Mouse (Mus musculus): ENCODE results near the gene Foxn3. TPM values are rescaled to one million over a fixed set of nuclear protein-coding genes. Genes with fewer than 3 reads are reported as not detected.

Gene Foxn3
- 100 to 1,000 TPM; 128 to 143 TPM for total RNA-seq (2021)

DNA sequence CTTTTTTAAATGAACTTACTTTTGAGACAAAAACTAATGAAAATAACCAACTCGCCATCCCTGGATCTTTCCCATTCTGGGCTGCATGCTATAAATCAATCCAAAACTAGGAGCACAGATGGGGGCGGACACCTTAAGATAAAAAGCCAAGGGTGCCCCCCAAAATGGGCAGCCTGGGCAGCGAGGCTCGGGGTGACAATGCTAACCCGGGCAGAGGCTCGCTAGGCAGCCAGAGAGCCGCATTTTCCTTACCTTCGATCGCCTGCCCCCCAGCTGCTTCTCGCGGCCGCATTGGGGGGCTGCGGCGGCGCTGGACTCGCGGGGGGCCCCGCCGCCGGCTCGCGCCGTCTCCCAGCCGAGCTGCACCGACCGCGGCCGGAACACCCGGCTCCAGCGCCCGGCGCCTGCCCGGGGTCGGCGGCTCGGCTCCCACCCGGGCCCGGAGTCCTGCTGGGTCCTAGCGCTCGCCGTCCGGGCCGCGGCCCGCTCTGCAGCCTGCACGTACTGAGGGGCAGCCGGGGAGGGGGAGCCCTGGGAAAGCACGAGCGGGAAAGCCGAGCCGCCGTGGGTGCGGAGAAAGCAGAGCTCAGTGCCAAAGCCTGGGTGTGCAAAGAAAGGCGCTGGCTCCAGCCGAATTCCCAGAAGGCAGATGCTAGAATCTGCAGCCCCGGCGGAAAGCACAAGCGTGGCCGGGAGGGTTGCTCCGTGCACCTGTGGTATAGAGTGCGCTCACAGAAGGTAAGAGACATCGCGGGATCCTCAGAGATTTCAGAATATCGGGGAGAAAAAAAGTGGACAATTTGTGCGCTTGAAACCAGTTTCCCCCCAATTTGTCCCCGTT is at the start of gene Foxn3:
Gene Foxn3, minus strand, starts transcription at position 364 of the 841 bp plus-strand sequence.
- peak; percentile 82 to 85 for DNase-seq
- intact Hi-C loops (cut with DNase I): loop anchor here (2.0 to 5.0 kb wide), 4 partner anchors 65 to 319 kb away; partner anchors contain the start of genes Efcab11 and Tdp1

DNA sequence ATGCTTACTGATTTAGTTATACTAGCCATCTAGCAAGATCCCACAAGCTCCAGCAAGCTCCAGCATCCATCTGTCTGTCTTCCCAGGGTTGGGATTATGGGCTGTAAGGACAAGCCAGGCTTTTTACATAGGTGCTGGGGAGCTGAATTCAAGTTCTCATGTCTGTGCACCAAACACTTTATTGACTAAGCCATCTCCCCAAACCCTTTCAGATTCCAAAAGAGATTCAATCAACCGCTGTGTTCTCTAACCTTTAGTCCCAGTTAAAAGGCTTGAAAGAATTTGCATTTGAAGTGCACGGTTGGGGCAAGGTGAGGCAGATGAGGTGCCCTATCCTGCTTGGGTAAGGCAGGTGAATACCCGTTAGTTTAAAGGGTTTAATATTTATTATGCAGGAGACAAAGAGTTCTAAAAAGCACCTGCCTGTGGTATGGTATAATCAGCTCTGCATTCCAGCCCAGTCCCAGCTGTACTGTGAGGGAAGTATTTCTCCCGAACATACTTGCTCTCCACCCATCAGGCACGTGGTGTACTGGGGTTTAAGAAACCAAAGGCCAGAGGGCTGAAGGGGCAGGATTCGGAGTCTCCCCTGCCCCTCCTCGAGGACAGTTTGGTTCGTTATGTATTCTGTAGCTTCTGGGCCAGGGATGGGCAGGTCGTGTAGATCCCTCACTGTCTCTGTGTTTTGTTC is 48.9 kb upstream of the Foxn3 start:
- intact Hi-C loops (cut with DNase I): loop anchor here (5.0 kb wide), 1 partner anchor 100 kb away; no protein-coding TSS in a partner anchor
- no peak for DNase-seq

DNA sequence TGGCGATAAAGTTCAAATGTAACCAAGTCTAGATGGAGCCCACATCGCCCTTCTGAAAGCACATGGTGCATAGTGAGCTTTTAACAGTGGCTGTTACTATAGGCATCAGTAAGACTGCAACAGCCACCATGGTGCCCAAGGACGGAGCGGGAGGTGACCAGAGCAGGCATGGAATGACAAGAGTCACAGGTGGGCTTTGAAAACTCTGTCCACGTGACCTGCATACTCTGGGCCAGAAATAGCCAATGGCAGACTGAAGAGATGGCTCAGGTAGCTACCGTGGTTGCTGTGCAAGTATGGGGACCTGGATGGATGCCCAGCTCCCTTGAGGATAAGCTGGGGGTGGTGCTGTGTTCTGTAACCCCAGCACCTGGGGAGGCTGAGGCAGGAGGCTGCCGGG is 47.5 kb upstream of the Foxn3 start:
- DNase-seq: no peak
- intact Hi-C loops (cut with DNase I): loop anchor here (5.0 kb wide), 1 partner anchor 101 kb away; no protein-coding TSS in a partner anchor

DNA sequence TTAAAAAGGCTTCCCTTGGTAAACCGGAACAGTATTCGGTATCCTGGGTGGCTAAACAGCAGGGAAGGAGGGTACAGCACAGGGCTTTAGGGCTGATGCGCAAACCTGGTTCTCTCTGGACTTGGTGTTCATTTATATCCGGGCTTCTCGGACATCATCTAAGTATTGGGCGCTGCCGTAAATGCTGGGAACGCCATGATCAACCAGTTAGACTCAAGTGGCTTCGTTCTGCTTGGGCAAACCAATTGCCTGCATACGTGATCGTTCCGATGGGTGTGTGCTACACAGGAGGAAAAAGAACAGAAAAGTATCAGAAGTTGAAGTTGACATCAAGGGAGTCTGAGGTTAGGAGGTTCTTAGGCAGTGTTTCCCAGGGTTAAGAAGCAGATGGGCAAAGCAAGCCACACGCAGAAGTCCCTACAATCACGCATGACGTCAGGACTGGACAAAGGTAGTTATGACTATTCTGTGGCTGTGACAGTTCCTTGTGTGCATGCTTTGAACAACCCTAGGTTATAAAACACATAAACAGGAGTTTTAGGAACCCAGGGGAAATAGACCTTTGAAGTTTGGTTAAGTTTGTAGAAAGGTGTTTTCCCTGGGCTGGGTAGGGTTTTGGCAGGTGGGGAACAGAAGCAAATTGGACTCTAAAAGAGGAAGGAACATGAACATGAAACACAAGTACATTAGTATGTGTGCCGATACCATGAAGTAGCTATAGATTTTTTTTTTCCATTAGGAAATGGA is 46.9 kb upstream of the Foxn3 start:
- no peak for DNase-seq
- intact Hi-C loops (cut with DNase I): loop anchor here (5.0 kb wide), 1 partner anchor 102 kb away; no protein-coding TSS in a partner anchor

DNA sequence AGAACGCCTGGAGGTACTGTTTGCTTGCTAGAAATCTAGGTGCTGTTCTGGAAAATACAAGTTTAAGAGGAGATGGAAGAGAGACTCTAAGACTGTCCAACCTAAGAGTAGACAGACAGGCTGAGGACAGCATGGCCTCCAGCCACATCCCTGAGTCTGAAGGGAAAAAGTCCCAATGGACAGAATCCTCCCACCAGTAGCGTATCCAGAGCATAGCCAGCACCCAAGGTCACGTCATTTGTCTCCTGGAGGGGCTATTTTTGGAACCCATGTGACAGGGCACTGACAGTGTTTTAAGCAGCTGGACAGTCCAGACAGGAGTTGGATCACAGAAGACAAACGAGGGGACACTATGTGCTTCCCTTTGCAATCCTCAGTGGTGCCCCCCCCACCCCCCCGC is 46.3 kb upstream of the Foxn3 start:
- intact Hi-C loops (cut with DNase I): loop anchor here (5.0 kb wide), 1 partner anchor 103 kb away; no protein-coding TSS in a partner anchor
- peak; percentile 72 to 82 for DNase-seq

DNA sequence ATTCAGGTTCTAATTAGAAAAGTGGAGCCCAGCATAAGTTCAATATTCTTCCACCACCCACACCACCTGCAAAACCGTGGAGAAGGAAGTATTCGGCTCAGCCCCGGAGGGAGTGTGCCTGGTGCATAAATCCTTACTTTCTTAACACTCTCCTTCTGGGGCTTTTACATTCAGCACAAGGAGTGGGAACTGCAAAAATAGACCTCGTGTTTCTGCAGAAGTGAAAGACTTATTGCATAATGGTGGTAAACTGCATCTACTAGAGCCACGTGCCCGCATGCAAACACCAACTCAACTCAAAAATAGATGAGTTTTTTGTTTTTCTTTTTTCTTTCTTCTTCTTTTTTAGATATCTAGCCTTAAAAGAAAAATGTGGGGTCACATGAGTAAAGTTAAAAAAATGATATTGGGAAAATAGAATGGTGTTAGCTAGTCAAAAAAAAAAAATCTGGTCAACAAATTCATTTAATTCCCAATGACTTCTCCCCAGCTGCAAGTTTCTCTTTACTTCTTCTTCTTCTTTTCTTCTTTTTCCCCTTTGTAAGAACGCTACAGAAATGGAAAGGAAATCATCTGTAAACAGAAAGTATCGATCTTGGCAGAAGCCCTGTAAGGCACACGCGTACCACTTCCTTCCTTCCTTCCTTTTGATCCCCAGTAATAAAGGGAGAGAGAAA is 45.0 kb upstream of the Foxn3 start:
- intact Hi-C loops (cut with DNase I): no loop called here
- no peak for DNase-seq

DNA sequence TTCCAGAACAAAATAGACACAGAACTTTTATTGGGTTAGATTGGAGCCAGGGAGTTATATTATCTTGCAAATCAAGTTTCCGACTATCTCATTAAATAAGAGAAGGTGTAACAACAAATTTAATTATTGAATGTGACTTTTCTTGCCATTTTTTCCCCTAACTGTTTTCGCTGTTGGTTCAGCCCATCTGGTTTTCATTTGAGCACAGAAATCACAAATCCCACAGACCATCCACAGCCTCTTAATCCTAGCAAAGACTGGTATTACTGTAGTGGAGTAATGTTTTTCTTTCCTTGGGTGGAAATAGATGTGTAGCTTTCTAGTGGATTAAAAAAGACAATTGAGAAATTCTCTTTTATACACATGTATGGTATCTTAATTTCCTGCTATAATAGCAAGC is 40.0 kb upstream of the Foxn3 start:
- no peak for DNase-seq
- intact Hi-C loops (cut with DNase I): no loop called here

DNA sequence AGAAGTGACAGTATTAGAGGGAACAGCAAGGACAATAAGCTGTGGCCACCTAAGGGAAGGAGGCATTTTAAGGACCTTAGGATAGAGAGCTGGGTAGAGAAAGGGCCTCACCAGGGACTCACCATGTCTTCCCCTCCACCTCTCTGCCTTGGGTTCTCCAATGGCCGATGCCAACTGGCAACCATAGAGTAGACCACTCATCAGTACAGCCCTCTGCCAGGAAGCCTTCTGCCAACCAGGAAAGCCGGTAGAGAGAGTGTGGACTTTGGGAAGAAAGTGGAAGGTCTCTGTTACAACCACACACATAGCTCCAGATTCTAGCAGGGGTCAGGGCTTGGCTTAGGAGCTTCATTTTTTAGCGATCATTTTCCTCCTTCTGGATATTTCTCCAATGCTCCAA is 38.5 kb upstream of the Foxn3 start:
- DNase-seq: no peak
- intact Hi-C loops (cut with DNase I): no loop called here

DNA sequence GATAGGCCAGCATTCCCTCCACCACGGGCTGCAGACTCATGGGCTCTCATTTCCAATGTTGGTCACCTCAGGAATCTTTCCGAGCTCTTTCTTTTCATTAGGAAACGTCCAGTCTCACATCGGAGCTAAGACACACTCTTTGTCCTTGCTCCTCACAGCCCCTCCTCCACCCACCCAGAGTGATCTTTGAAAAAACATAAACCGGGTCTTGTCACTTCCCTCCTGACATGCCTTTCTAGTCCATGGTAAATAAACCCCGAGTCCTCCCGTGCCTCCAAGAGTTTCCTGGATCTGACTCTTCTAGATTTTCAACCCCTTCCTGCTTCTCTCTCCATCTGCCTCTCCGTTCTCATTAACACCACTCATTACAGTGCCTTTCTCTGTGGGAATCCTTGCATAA is 38.0 kb upstream of the Foxn3 start:
- intact Hi-C loops (cut with DNase I): no loop called here

DNA sequence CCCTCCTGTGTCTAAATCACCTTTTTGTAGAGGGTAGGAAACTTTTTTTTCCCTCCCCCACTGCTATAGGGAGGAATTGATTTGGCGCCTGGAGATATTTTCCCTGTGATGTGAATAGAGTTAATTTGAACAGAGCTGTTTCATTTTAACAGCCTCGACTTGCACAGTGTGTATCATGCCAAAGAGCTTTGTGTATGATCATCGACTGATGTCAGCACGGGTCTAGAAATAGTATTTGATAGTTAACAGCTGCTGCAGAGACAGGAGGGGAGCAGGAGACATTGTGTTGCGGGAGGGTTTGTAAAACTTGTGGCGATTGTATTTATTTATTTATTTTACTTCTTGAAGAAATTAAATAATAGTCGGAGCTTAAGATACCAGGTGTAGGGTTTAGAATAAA is 36.2 kb upstream of the Foxn3 start:
- DNase-seq: no peak
- intact Hi-C loops (cut with DNase I): no loop called here

More for the DNA sequence above, 38.0 kb upstream of the Foxn3 start:
- no peak for DNase-seq

DNA sequence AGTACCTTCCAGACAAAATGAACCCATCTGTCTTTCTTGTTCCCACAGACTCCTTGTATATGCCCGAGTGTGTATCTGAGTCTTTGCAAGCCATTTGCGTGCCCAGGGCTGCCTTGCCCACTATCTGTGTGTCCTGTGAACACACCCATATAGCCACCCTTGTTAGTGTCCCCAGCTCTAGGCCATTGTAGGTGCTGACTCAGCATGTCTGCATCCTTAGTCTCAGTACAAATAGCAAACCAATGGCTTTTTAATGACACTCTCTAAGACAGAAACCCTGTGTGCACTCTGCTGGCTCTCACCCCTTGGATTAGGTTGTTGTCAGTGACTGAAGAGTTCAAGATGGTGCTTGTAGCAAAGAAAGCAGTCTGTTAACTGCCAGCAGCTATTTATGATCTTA is 33.0 kb upstream of the Foxn3 start:
- DNase-seq: no peak
- intact Hi-C loops (cut with DNase I): no loop called here

DNA sequence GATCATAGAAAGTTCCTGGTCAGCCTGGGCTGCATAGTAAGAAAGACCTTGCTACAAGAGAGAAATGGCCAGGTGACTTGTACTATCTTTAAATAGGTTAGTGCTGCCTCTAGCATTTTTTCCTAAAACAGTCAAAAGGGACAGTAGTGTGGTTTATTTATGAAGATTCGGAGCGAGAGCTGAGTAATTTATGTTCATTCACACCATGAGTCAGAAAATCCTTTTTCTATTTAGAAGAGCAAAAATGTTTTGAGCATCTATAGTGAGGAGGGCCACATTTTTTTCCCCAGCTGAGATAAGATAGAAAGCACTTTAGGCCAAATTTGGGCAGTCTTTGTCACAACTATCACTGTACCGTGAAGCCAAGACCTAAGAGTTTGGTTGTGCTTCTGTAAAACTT is 24.0 kb upstream of the Foxn3 start:
- intact Hi-C loops (cut with DNase I): no loop called here
- no peak for DNase-seq

DNA sequence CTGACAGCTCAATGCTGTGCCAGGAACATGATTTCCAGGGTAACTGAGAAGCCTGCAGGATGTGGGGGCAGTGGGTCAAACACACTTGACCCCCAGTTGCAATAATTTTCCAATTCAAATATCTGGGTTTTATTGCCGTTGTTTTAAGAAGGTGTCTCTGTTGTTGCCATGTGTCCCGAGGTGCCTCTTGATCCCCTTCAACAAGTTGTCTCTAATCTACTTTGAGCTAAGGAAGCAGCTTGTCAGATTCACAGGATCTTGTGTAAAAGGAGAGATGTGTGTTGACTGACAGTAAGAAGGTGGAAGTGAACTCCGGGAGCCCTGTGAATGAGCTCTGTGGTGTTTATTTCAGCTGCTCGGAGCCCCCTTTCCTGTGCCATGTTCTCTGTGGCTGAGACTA is 16.6 kb upstream of the Foxn3 start:
- no peak for DNase-seq

DNA sequence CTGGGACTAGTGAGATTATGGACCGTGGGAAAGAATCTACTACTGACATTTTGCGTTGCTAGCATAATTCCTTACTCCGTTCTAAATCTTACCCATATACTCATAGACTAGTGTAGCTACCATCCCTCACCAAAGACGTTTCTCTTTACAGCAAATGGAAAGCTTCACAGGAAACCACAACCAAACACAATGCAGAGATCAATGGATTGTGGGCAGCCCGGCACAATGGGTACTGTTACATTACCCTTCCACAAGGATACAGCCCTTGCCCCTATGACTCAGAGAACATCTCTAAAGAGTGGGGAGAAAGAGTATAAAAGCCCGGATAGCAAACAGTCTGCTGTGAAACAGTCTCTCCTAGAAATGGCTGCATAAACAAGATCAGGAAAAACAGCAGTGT is 13.3 kb upstream of the Foxn3 start:
- intact Hi-C loops (cut with DNase I): no loop called here

More for the DNA sequence above, 16.6 kb upstream of the Foxn3 start:
- intact Hi-C loops (cut with DNase I): no loop called here

DNA sequence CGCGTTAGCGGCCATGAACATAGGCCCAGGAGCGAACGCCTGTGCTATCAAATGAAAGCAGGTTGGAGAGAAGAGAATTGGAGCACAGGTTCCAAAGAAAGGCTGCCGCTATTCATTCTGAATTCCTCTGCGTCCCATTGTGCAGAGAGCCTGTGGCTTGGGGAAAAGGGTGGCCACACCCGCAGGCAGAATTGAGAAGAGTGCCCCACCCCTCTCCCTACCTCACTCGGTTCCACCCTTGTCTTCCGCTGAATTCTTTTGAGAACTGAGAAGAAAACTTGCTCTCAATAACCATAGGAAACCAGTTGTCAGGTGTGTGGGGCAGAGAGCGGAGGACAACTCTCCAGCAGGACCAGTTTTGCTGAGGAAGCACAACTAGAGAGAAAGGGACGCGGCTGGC is 10.9 kb upstream of the Foxn3 start:
- DNase-seq: no peak
- intact Hi-C loops (cut with DNase I): no loop called here

More for the DNA sequence above, 13.3 kb upstream of the Foxn3 start:
- DNase-seq: no peak

DNA sequence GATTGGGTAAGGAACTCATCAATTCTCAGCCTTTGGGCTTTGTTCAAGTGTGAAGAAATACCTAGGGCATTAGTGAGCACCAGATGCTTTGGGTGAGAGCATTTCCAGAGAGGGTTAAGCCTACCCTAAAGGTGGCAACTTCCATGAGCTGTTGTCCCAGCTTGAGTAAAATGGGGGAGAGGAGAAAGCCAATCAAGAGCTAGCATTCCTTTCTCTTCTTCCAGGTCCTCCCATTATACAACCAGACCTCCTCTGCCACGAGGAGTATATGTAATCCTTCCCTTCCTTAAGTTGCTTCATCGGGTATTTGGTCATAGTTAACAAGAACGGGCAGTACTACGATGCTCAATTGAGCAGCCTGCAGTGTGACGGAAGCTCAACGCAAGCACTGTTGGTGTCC is 9.7 kb upstream of the Foxn3 start:
- intact Hi-C loops (cut with DNase I): no loop called here
- no peak for DNase-seq

DNA sequence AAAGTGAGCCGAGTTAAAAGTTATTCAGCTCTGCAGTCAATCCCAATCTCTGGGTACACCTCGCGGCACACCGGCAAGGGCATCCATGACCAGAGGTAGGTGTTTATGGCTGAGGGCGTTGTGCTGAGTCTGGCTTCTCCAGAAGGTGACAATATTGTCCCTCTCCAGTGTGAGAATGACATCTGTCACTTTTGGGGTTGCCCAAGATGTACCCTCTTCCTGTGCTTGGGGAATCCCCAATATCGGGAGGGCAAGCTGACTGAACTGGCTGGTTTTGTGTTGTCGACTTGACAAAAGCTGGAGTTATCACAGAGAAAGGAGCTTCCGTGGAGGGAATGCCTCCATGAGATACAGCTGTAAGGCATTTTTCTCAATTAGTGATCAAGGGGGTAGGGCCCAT is 8.6 kb upstream of the Foxn3 start:
- intact Hi-C loops (cut with DNase I): no loop called here
- DNase-seq: no peak

DNA sequence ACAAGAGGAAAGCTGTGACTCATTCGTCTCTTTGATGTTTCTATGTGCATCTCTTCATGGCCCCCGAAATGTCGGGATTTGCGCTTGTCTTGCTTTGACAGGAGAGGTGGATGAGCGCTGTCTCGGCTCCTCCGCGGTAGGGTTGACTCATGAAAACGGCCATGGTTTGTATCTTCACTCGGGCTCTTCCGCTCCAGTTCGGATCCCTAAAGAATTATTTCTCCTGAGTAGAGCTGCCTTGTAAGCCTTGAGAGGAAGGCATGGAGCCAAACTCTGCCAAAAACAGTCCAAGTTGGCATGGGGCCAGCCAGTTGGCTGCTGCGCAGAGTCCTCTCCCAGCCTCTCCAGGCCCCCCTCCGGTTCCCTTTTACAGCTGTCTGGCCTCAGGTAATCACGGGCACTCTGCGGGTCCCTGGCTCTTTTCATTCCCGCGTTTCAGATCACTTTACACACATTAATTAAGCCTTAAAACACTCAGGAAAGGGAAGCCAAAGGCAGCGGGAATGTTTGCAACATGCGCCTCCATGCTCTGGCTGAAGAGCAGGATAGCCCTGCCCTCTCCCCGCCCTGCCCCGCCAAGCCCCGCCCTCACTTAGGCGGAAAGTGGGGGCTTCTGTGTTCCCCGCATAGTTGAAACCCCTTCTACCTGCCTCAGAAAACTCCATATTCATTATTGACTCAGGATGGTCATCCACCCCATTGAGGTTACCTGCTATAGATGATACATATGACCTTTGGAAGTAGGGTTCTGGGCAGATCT is 7.0 kb upstream of the Foxn3 start:
- intact Hi-C loops (cut with DNase I): no loop called here
- peak; percentile 83 to 84 for DNase-seq

DNA sequence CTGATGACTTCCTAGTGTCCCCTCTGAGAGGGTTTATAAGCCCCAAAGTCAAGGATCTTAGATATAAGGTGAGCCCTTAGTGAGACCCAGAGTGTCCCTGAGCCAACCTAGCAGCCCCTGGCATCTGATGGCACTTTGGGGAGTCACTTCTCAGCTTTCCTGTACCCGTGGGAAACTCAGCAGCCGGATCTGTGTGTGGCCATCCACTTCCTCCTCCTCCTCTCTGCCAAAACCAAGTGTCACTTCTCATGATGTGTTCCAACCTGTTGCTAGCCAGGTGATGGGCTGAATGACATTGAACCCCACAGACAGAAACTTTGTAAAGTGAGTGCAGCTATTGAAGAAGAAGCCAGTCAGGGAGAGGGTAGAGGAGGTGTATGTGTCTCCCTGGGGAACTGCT is 2.2 kb upstream of the Foxn3 start:
- intact Hi-C loops (cut with DNase I): no loop called here
- DNase-seq: no peak

All from heart, postnatal 10 days (tissue).